Mouse (Mus musculus): ENCODE measurements around the gene Ulk1. TPM values are rescaled to one million over a fixed set of nuclear protein-coding genes. Genes with fewer than 3 reads are reported as not detected.

Ulk1 gene
- polyA plus RNA-seq (2015; fragmentation: Nextera tagmentation; extraction: Ambion mirVana): 7.0 and 8.4 TPM in 2 replicates

DNA sequence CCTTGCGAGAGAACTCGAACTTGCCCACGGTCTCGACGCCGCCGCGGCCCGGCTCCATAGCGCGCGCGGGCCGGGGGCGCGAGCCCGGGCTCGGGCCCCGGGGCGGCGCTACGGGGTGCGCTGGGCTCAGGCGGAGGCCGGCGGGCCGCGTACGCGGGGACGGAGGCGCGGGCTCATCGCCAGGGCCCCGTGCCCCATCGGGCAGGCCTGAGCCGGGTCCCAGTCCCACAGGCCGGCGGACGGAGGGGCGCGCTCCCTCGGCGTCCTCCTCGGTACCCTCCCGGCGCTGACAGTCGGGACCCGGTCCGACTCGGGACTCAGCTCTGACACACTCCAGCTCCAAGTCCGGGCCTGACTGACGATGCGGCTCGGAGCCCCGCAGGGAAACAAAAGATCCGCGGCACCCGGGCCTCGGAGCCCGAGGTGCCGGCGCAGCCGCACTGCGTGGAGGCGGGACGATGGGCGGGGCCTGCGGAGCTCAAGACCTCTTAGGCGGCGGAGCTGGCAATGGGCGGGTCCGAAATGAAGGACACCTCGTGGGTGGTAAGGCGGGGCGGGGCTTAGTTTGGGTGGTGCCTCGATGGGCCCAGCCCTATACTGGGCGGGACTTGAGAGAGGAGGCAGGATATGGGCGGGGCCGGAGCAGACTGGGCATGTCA, at the start of gene Ulk1:
TSS of gene Ulk1 (minus strand) at position 431 of the 659 bp plus-strand sequence.
- peaks cover 19% of the 10 kb centered on the region for H3K4me1 ChIP-seq (ENCODE audit: control insufficient read depth, insufficient read depth, low read length)
- H3K36me3 ChIP-seq (ENCODE audit: control insufficient read depth, insufficient read depth, low read length): peaks cover 3% of the 10 kb centered on the region; the same call in 1 of the 2 replicates
- under 1% methylated on average over 78 of the region's 80 CpGs for WGBS
- no peaks in the 10 kb centered on the region for H3K9me3 ChIP-seq (ENCODE audit: control insufficient read depth, low read length)
- no peaks in the 10 kb centered on the region for H3K27me3 ChIP-seq (replicated peaks; ENCODE audit: control insufficient read depth, insufficient read depth, low read length)
- H3K4me3 ChIP-seq (ENCODE audit: low read length): peak within 1 kb of the TSS; percentile 94
- H3K27ac ChIP-seq (ENCODE audit: low read length): peak within 1 kb of the TSS; percentile 83
- peak within 1 kb of the TSS; percentile 97 for H3K4me2 ChIP-seq (ENCODE audit: low read depth, low read length)
- peak within 1 kb of the TSS; percentile 94 for H3K9ac ChIP-seq (ENCODE audit: low read depth, low read length)
- ATAC-seq: peak; percentile 93

DNA sequence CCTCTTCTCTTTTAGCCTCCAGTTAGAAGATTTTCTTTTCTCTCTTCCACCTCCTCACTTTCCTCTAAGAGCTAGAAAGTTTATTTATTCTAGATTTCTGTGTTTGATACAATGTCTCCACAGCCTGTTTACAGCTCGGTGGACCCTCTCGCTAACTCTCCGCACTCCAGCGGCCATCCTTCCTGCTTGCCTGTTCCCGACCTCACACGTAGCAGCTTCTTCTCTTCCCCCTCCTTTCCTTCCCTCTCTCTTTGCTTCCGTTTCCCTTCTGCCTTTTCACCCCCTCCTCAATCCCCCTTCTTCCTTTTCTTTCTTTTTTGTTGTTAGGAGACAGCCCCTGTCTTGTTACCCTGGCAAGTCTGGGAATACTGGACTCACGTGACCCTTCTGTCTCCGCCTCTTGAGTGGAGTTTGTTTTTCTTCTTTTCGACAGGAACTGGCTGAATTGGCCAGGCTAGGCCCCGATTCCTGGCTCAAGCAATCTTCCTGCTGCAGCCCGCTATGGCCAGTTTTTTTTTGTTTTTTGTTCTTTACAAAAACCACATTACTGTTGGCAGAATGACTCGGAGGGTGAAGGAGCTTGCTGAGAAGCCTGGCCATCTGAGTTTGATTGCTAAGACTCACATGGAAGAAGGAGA, 49.2 kb upstream of the Ulk1 start:
- peak; percentile 66 for ATAC-seq
- WGBS: 28% methylated on average over 13 of the region's 13 CpGs
- H3K36me3 ChIP-seq (ENCODE audit: control insufficient read depth, insufficient read depth, low read length): 0 out of 2 replicates have a peak, but pooled peaks cover 5% of the 10 kb centered on the region
- H3K27ac ChIP-seq (ENCODE audit: low read length): peak overlapping the region; percentile 82
- H3K4me3 ChIP-seq (ENCODE audit: low read length): peak overlapping the region; percentile 25
- H3K9ac ChIP-seq (ENCODE audit: low read depth, low read length): 0 out of 2 replicates have a peak overlapping the region, but pooled peaks have one; percentile 1
- H3K4me1 ChIP-seq (ENCODE audit: control insufficient read depth, insufficient read depth, low read length): peaks cover 4% of the 10 kb centered on the region
- peak overlapping the region; percentile 33 for H3K4me2 ChIP-seq (ENCODE audit: low read depth, low read length)
- no peaks in the 10 kb centered on the region for H3K27me3 ChIP-seq (replicated peaks; ENCODE audit: control insufficient read depth, insufficient read depth, low read length)
- H3K9me3 ChIP-seq (ENCODE audit: control insufficient read depth, low read length): no peaks in the 10 kb centered on the region

DNA sequence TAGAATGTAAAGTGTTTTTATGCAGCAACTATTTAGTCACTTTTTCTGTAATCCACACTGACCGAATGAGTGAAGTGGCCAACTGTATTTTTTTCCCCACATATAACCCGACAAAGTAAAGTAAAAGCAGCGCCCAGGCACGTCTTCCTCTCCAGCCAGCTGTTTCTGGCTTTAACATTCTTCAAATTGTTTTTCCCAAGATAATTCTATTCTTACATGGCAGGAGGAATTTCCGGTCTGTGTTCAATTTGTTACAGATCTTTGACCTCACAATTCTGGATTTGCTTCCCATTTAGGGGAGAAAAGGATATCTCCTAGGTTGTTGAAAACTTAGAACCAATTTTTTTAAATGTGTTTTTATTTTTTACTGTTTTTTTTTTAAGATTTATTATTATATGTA, 47.2 kb upstream of the Ulk1 start:
- peaks cover 3% of the 10 kb centered on the region; the same call in 1 of the 2 replicates for H3K36me3 ChIP-seq (ENCODE audit: control insufficient read depth, insufficient read depth, low read length)
- no peak overlapping the region for H3K4me2 ChIP-seq (ENCODE audit: low read depth, low read length)
- peaks cover 4% of the 10 kb centered on the region for H3K4me1 ChIP-seq (ENCODE audit: control insufficient read depth, insufficient read depth, low read length)
- H3K4me3 ChIP-seq (ENCODE audit: low read length): no peak overlapping the region
- ATAC-seq: no peak
- H3K27ac ChIP-seq (ENCODE audit: low read length): no peak overlapping the region
- 61% methylated on average over 5 of the region's 5 CpGs for WGBS
- H3K9ac ChIP-seq (ENCODE audit: low read depth, low read length): no peak overlapping the region
- H3K9me3 ChIP-seq (ENCODE audit: control insufficient read depth, low read length): no peaks in the 10 kb centered on the region
- H3K27me3 ChIP-seq (replicated peaks; ENCODE audit: control insufficient read depth, insufficient read depth, low read length): no peaks in the 10 kb centered on the region

DNA sequence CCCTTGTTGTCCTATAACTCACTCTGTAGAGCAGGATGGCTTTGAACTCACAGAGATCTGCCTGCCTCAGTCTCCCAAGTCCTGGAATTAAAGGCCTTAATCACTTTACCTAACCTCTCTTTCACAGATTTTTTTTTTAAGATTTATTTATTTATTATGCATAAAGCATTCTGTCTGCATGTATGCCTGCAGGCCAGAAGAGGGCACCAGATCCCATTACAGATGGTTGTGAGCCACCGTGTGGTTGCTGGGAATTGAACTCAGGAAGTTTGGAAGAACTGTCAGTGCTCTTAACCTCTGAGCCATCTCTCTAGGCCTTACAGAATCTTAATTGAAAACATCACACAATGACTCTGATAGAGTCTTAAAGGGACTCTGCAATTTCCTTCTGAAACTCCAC, 43.1 kb upstream of the Ulk1 start:
- no peak overlapping the region for H3K4me3 ChIP-seq (ENCODE audit: low read length)
- 75% methylated on average over 1 of the region's 1 CpGs for WGBS
- no peaks in the 10 kb centered on the region for H3K9me3 ChIP-seq (ENCODE audit: control insufficient read depth, low read length)
- H3K27me3 ChIP-seq (replicated peaks; ENCODE audit: control insufficient read depth, insufficient read depth, low read length): no peaks in the 10 kb centered on the region
- H3K4me2 ChIP-seq (ENCODE audit: low read depth, low read length): no peak overlapping the region
- peaks cover 4% of the 10 kb centered on the region for H3K36me3 ChIP-seq (ENCODE audit: control insufficient read depth, insufficient read depth, low read length)
- H3K27ac ChIP-seq (ENCODE audit: low read length): no peak overlapping the region
- H3K4me1 ChIP-seq (ENCODE audit: control insufficient read depth, insufficient read depth, low read length): no peaks in the 10 kb centered on the region
- no peak overlapping the region for H3K9ac ChIP-seq (ENCODE audit: low read depth, low read length)
- no peak for ATAC-seq

DNA sequence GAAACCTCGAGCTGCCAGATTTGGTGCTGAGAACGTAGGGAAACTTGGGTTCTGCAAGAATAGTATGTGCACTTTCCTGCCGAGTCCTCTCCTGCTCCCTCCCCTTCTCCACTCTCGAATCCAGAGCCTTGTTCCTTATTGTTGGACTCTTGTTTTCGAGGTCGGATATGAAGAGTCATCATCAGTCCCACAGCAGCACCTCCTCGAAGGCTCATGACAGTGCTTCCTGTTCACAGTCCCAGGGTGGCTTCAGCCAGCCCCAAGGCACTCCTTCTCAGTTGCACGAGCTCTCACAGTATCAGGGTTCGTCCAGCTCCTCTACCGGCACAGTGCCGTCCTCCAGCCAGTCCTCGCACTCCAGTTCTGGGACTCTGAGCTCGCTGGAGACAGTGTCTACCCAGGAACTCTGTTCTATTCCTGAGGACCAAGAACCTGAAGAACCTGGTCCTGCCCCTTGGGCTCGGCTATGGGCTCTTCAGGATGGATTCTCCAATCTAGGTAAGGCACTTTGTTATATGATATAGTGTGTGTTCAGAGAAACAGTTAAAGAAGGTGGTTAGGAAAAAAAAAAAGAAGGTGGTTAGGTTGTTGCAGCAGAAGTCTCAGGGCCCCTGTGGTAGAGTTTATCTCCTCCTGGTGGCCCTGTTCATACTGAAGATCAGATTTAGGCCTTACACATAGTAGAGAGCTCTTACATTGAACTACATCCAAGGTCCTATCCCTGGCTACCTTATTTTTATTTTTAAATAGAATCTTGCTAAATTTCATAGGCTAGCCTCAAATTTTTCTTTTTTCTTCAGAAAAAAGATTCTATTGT, 31.4 kb upstream of the Ulk1 start:
- peaks cover 5% of the 10 kb centered on the region for H3K4me1 ChIP-seq (ENCODE audit: control insufficient read depth, insufficient read depth, low read length)
- no peak overlapping the region for H3K4me3 ChIP-seq (ENCODE audit: low read length)
- H3K27me3 ChIP-seq (replicated peaks; ENCODE audit: control insufficient read depth, insufficient read depth, low read length): no peaks in the 10 kb centered on the region
- WGBS: 90% methylated on average over 14 of the region's 14 CpGs
- no peak overlapping the region for H3K9ac ChIP-seq (ENCODE audit: low read depth, low read length)
- no peak for ATAC-seq
- H3K4me2 ChIP-seq (ENCODE audit: low read depth, low read length): no peak overlapping the region
- H3K9me3 ChIP-seq (ENCODE audit: control insufficient read depth, low read length): no peaks in the 10 kb centered on the region
- H3K36me3 ChIP-seq (ENCODE audit: control insufficient read depth, insufficient read depth, low read length): peaks cover 4% of the 10 kb centered on the region; the same call in 1 of the 2 replicates
- H3K27ac ChIP-seq (ENCODE audit: low read length): no peak overlapping the region

DNA sequence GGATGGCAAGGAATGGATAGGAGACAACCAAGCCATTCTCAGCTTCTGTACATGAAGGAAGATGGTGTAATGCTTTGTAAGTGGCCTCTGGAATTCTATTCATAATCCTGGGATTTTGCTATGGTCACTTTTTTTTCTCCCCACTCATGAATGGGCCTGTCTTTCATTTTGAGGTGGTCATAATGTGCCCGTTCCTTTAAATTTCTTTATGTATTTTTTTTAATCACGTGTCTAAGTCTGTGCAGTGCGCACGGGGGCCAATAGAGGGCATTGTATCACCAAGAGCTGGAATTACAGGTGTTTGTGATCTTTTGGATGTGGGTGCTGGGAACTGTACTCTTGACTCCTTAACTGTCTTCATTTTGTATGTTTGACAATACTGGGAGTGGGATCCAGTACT, 30.6 kb upstream of the Ulk1 start:
- peak overlapping the region; percentile 66 for H3K9ac ChIP-seq (ENCODE audit: low read depth, low read length)
- H3K4me2 ChIP-seq (ENCODE audit: low read depth, low read length): peak overlapping the region; percentile 55
- H3K27me3 ChIP-seq (replicated peaks; ENCODE audit: control insufficient read depth, insufficient read depth, low read length): no peaks in the 10 kb centered on the region
- H3K9me3 ChIP-seq (ENCODE audit: control insufficient read depth, low read length): no peaks in the 10 kb centered on the region
- peaks cover 5% of the 10 kb centered on the region for H3K4me1 ChIP-seq (ENCODE audit: control insufficient read depth, insufficient read depth, low read length)
- no peaks in the 10 kb centered on the region; the same call in 1 of the 2 replicates for H3K36me3 ChIP-seq (ENCODE audit: control insufficient read depth, insufficient read depth, low read length)
- WGBS: 7% methylated on average over 4 of the region's 4 CpGs
- peak overlapping the region; percentile 78 for H3K4me3 ChIP-seq (ENCODE audit: low read length)
- no peak for ATAC-seq
- peak overlapping the region; percentile 70 for H3K27ac ChIP-seq (ENCODE audit: low read length)

DNA sequence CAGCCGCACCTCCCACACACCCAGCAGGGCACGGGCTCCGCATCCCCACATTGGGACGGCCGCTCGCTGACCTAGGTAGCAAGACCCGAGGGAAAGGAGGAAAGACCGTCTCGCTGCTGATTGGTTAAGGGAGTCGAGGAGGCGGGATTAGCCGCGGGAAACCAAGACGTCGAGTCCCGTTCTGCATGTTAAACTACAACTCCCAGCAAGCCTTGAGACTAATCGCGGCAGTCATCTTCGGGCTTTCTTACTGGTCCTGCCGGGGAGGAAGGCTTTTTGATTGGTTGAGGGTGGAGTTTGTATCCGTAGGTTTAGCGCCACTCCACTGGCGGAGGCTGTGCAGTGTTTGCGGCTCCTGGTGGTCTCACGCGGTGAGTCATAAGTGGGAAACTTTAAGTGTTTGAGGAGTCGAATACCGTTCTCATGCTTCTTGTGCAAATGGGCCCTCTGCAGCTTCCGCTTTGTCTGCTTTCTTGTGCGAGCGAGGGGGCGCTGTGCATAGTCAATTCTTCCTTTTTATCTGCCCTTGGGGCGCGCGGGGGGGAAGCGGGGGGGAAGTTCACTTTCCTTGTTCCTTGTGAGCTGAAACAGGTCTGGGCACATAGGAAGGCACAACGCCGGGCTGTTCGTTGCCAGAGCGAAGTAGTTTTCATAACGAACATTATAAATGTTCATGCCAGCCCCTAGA, 29.9 kb upstream of the Ulk1 start, which contains the start of the genes Hscb and Chek2:
TSS of gene Hscb (minus strand) at position 100 of the 688 bp plus-strand sequence.
TSS of gene Chek2 (plus strand) at position 302 of the 688 bp plus-strand sequence.
- WGBS: under 1% methylated on average over 41 of the region's 41 CpGs
- peak within 1 kb of the TSS; percentile 78 for H3K4me3 ChIP-seq (ENCODE audit: low read length)
- ATAC-seq: peak; percentile 98
- H3K27me3 ChIP-seq (replicated peaks; ENCODE audit: control insufficient read depth, insufficient read depth, low read length): no peaks in the 10 kb centered on the region
- H3K9me3 ChIP-seq (ENCODE audit: control insufficient read depth, low read length): no peaks in the 10 kb centered on the region
- H3K4me1 ChIP-seq (ENCODE audit: control insufficient read depth, insufficient read depth, low read length): peaks cover 5% of the 10 kb centered on the region
- H3K9ac ChIP-seq (ENCODE audit: low read depth, low read length): peak within 1 kb of the TSS; percentile 83
- H3K4me2 ChIP-seq (ENCODE audit: low read depth, low read length): peak within 1 kb of the TSS; percentile 75
- H3K36me3 ChIP-seq (ENCODE audit: control insufficient read depth, insufficient read depth, low read length): no peaks in the 10 kb centered on the region; the same call in 1 of the 2 replicates
- H3K27ac ChIP-seq (ENCODE audit: low read length): peak within 1 kb of the TSS; percentile 83

DNA sequence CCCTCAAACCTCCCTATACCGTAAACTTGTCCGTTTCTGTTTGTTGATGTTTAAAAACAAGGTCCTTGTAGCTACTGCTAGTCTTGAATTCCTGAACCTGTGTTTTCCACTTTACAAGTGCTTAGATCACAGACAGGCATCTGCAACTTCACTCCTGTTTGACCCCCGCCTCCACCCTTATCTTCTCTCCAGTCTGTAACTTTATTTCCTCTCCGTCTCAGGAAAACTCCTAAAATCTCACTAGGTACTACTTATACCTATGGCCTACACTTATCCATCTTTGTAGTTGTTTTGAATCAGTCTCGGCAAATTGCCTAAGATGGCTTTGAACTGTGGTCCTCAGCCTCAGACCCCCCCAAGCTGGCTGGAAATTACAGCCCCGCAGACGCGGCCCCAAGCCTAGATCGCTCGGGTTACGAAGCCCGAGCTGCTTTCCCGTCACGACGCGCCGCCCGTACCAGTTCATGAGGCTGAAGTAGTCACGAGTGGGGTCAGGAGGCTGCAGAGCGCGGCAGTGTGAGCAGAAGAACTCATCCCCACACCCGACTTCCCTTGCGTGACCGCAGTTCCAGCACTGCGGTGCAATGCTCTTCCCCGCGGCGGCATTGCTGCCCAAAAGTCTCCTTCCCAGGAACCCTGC, 29.3 kb upstream of the Ulk1 start:
- no peaks in the 10 kb centered on the region for H3K36me3 ChIP-seq (ENCODE audit: control insufficient read depth, insufficient read depth, low read length)
- peak overlapping the region; percentile 83 for H3K9ac ChIP-seq (ENCODE audit: low read depth, low read length)
- WGBS: 5% methylated on average over 28 of the region's 28 CpGs
- ATAC-seq: peak; percentile 68
- H3K4me3 ChIP-seq (ENCODE audit: low read length): peak overlapping the region; percentile 78
- H3K9me3 ChIP-seq (ENCODE audit: control insufficient read depth, low read length): no peaks in the 10 kb centered on the region
- peaks cover 5% of the 10 kb centered on the region for H3K4me1 ChIP-seq (ENCODE audit: control insufficient read depth, insufficient read depth, low read length)
- H3K27ac ChIP-seq (ENCODE audit: low read length): peak overlapping the region; percentile 83
- peak overlapping the region; percentile 75 for H3K4me2 ChIP-seq (ENCODE audit: low read depth, low read length)
- no peaks in the 10 kb centered on the region for H3K27me3 ChIP-seq (replicated peaks; ENCODE audit: control insufficient read depth, insufficient read depth, low read length)

All from intestine, embryonic 16.5 days (tissue).